Mouse (Mus musculus) MEL-GATA-1-ER (cell line): ENCODE results near the gene 4930432M17Rik.

Source experiments
- DNase-seq: peaks from one replicate; pipeline ENCODE4 v3.0.0-alpha.2; 2012; ENCODE audit warnings: low read depth; ENCODE audit errors: extremely low read depth

4930432M17Rik gene

DNA sequence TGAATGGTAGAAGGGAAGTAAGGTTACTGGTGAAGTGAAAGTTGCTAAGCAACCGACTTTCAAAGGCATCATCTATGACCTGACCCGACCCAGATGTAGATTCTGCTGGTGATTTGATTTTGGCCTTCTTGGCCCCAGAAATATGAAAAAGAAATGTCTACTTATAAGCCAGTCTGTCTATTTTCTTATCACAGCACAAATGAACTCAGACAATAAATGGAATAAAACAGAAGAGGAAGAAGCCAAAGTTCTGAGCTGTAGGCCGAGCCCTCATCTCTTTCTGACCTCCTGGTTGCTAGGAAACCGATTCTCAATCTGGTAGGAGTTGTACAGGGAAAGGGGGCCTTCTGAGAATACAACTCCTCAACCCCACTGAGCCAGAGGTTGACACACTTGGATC, at the start of gene 4930432M17Rik:
TSS of gene 4930432M17Rik (plus strand) at position 301 of the 400 bp plus-strand sequence.
- DNase-seq = no peak

DNA sequence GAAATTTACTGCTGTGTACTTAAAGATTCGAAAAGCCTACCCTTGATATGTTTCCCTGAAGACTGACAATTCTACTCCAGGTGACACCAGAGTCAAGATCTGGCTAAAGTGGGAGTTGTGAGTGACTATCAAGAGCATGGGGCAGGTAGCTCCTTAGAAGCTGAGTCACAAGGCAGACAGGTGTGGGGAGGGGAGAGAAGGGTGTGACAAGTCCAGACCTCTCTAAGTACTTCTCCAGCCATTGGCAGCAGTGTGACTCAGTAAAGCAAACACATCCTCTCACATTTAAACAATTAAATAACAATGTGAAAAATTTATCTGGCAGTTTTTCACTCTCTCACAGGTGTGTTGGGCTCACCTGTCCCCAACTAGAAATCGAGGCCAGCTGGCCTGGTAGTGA, 44.9 kb upstream of the 4930432M17Rik start:
- DNase-seq = no peak

DNA sequence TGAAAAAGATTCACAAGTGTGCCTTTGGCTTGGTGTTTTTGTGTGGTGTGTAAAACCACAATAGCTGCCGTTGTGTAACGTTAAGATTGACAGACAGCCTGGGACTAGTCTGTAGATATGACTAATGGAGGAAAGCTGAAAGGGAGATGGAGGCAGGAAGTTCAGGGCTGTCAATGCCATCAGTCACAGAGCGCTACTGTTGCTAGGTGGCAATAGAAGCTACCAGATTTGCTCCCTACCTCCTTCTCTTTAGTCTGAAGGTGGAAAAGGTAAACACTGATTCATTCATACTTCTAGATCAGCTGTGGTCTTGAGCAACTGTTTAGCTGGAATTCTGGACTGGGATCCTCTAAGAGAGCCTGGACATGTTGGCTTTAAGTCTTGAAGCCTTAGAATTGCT, 44.3 kb upstream of the 4930432M17Rik start:
- DNase-seq = no peak

DNA sequence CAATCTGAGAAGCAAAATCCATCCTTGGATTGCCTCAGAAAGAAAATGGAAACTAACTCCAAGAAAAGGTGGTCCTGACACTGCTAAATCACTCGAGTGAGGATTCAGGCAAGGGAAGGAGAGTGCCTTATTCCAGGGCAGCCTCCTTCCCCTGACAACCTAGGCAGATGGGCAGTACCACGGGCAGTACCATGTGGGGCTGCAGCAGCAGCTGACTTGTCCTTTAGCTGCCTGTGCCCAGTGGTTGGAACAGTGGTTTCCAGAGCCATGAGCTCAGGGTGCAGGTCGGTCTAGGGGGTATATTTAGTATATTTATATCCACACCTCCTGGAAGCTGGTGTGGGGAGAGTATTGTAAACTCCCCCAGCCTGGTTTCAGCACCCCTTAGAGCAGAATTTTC, 42.3 kb upstream of the 4930432M17Rik start:
- DNase-seq = no peak

DNA sequence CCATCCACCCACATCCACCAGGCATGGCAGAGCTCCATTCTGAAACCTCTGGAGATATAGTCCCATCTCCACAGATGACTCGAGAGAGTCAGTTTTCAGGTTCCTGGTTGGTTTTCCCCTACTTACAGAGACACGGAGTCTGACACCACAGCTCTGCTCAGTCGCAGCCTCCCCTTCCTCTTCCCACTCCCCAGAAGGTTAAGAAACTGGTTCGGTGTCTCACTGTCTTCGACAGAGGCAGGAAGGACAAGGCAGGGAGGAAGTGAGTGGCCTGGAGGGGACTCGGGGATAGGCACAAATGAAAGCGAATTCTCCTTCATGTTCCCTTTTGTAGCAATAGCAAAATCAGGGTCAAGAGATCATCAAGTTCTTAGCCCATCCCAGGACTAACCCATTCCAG, 39.9 kb upstream of the 4930432M17Rik start:
- no peak for DNase-seq

DNA sequence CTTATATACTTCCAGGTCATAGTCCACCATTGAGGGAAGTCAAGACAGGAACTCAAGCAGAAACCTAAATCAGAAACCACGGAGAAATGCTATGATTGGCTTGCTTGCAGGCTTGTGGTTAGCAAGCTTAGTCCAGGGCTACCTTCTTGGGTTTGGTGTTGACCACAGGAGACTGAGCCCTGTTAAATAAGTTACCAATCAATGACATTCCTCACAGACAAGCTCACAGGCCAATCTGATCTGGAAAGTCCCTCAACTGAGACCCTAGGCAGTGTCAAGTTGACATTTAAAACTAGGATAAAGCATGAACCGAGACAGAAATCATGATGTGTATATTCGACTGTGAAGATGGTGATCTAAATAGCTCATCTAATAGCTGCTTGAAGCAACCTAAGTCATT, 35.6 kb upstream of the 4930432M17Rik start:
- no peak for DNase-seq

DNA sequence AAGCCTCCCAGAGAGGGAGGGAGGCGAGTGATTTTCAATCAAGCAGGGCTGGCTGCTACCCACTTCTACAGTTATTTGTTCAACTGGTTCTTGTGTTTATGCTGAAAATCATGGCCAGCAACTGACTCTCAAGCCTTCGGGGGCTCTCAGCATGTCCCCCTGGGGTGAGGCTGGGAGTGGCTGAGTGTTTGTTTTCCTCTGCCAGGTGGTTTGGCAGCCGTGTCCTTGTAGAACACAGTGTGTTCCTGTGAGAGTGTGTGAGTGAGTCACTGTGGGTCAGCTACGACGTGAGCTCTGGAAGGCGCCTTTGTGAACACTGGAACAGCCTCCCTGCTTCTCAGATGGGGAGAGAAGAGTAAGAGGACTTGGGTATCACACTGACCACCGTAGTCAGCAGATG, 35.1 kb upstream of the 4930432M17Rik start:
- no peak for DNase-seq

DNA sequence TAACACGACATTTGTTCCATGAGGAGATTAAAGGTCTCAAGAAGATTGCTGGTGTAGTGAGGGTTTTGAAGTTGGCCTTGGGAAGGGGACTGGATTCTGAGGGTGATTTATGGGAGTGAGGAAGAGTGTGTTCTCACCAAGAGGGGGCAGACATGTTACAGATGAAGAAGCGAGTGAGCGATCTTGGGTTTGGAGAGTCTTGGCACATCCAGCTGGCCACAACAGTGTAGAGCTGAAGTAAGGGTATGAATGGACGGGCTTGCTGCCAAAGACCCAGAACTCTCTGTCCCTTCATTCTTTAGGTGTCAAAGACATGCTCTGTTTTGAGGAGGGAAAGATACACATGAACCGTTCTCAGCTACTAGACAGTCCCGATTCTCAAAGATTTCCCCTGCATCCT, 34.2 kb upstream of the 4930432M17Rik start:
- DNase-seq = no peak

DNA sequence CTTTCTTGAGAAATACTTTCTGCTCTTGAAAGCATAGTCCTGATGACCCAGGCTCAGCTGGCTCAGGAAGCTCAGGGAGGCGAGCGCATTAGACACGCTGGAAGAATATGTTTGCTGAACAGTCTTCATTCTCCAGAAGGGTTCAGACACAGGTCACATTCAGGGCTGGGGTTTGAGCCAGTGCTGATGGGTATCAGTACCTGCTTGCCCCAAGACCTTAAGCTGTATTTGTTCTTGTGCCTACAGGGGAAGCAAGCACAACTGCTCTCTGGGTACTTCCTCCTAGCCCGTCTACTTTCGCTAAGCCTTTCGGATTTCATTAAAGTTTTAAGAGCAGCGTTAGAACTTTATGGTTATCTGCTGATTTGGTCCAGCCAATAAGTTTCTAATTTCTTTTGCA, 33.8 kb upstream of the 4930432M17Rik start:
- no peak for DNase-seq

DNA sequence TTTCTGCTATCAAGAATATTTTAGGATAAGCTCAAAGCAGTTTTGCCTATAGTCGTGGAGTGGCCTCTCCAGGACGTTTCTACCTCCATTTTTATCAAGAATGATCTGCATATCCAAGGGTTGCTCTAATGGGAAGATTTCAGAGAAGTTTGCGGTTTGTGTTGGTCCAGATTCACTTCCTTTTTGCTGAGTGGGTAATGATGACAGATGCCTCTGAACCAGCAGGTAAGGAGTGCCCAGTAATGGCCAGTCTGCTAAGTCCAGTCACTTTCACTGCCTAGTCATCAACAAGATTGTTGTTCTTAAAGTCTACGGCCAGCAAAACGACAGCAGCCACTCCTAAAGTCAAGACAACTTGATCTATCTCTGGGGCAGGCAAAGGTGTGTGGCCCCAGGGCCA, 32.8 kb upstream of the 4930432M17Rik start:
- no peak for DNase-seq

DNA sequence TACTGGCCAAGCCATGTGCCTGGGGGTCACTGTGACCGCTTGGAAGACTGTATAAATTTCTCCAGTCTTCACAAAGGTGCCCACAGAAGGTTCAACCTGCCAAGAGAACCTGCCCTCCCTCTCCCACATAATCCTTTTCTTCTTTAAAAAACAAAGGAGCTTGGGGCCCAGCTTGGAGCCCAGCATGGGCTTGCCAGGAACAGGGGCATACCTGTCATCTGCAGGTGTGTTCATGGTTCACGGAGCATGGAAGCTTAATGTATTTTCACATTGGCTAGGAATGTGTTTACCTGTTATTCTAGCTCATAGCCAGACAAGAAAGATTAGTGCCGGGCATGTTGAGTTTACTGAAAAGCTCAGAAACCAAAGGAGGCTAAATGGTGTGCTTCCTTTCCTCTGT, 32.3 kb upstream of the 4930432M17Rik start:
- DNase-seq = no peak

DNA sequence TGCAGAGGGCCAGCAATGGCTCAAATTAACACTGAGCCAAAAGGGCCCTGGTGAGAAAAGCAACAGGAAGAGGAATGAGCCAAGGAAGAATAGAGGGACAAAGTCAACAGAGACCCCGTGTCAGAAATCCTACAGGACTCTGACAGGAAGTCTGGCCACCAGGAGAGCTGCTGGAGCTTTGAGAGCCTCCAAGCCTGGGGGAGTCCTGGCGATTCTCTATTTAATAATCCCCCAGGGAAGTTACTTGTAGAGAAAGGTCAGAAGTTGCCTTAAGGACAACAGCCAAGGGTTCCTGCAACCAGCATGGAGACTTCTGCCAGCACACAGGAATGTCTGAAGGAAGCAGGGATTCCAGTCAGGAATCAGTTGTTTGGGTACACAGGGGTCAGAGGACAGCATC, 30.0 kb upstream of the 4930432M17Rik start:
- DNase-seq = no peak

DNA sequence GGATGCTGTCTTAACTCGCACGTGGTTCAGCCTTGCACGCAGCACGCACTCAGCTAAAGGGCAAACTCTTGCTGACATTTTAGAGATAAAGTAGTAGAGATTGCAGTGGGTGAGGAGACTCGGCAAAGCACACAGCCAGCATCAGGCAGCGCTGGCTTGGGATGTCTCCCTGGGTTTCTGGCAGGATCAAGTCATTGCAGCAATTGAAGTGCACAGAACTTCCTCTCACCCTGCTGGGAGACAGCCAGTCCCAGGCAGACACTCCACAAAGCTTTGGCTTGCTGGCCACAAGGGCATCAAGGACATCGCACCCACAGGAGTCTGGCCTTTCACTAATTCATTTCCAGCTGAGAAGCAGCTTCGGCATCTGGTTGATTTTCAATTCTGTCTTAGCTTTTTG, 27.3 kb upstream of the 4930432M17Rik start:
- no peak for DNase-seq

DNA sequence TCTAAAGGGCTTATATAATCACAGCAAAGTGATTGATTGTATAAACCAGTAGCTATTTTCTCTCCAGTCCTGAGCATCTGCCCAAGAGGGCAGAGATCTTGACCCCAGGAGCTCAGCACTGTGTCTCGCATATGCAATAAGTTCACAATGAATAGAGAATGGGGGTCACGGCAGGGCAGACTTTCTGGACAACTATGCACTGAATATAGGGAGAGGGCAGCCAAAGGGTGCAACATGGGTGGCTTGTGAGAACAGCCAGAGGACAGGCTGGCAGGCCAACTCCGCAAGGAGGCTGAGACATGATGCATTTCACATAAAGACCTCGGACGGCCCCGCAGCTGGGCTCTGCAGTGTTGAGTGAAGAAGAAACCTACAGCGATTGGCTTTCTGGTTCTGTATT, 25.1 kb upstream of the 4930432M17Rik start:
- no peak for DNase-seq

DNA sequence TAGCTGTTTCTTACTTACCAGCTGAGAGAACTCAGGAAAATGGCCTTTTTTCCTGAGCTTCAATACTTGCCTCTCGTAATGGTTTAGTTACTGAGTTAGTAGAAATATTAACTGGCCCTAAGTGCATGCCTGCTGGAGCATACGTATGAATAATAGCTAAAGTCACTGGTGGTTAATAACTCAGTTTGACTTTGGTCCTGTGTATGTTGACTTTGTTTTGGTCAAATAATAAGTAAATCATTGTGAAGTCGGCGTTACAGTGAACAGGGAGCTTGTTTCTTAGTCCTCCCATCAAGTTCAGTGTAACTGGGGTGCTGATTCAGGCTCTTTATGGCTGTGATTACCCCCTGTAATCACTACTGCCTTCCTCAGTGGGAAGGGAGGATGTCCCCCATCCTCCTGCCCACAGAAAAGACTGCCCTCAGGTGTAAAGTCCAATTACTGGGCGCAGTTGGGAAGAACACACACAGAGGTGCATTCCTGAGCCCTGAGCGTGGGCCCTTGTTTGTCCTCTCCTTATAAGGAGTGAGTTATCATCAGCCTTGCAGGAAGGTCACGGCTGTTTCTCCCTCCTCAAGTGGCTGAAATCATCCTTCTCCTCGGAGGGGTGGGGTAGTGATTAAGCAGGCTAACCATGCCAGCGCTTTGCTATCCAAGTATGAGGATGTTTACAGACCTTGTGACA, 24.1 kb upstream of the 4930432M17Rik start:
- DNase-seq = no peak

DNA sequence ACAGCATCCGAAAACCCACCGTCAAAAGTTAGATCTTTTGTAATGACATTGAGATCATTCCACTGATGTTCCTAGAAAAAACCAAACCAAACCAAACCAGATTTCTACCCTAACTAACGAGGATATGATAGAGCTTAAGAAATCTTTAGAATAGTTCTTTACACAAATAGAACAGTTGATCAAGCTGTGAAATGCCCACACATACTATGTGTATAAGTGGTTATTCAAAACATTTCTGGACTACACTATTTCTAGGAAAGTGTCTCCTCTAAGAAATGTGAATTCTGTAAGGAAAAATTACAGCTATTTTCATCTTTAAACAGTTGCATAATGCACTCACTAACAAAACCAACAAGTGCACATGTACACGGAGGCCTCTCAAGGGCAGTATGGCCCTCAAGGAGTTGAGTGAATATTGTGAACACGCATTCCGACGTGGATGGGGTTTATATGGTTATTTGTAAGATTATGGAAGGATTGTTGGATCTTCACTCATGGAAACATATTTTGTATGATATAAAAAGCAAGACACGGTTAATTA, 22.3 kb upstream of the 4930432M17Rik start:
- no peak for DNase-seq

DNA sequence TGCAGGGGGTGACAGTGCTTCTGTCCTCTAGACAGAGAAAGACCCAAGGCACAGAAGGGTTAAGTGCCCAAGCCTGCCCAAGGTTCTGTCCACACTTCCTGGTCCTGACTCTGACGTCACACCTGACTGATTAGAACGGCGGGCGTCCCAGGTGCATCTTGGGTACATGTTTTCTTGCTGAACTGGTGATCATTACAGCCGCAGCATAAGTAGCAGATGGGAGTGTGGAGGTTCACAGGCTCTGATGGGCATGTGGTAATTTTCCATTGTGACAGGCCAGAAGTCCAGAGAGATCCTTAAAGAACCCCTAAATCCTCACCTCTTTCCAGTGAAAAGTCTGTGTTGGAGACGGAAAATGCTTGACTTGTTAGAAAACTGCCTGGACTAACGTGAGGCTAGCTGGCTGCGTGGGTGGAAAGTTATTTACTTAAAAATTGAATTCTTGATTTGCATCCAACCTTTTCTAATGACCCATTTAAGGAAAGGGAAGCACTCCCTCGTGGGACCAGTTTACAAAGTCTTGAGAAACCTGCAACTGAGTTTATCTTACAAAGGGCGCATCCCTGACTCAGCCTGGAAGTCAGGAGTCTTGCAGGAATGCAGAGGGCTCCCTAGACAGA, 20.4 kb upstream of the 4930432M17Rik start:
- DNase-seq = no peak

DNA sequence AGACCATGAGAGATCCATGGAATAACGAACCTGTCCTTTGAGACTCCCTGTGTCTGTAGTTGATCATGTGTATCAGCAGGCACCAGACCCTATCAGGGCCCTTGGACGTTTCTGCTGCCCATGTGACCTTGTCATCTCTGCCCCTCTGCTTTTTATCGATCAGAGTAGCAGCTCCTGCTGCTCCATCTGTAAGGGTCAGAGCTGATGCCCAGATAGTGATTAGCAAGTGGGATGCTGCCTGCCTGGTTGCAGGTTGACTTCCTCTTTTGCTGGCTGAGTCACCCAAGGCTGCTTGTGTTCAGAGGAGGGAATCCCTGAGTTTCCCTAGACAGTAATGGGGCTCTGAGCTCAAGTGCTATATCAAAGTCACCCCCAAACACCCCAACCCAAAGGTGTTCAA, 18.9 kb upstream of the 4930432M17Rik start:
- peak; percentile 74 for DNase-seq

DNA sequence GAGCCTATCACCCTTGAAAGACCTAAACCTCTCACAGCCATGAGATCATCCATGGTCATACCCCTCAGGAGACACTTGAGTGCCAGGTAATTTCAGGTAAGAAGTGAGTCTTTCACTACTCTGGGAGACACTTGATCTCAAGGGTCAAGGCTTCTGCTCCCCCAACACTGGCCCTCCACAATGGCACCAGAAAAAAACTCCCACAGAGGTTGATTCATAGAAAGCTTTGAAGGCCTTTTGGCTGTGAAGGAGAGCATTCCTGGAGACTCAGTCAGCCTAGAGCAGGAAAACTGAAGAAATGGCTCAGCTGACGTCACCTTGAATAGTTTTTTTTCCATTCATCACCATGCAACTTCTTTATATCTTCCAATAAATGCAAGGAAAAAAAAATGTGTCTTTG, 18.4 kb upstream of the 4930432M17Rik start:
- no peak for DNase-seq

DNA sequence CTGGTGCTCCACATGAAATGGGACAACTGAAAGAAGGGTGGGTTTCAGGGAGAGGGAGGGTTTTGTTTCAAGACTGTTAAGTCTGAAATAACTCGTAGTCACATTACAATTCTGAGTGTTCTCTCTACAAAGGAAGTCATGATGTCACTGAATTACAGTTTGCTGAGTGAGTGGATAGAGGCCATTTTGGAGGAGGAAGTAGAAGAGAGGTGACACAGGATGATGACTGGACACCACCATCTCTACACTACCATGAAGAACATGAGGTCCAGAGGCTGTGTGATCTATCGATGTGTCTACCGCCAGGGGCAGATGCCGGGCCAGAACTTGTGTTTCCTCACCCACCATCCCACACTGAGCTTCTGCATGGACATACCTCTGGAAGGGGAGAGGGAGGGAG, 13.6 kb upstream of the 4930432M17Rik start:
- DNase-seq = no peak

DNA sequence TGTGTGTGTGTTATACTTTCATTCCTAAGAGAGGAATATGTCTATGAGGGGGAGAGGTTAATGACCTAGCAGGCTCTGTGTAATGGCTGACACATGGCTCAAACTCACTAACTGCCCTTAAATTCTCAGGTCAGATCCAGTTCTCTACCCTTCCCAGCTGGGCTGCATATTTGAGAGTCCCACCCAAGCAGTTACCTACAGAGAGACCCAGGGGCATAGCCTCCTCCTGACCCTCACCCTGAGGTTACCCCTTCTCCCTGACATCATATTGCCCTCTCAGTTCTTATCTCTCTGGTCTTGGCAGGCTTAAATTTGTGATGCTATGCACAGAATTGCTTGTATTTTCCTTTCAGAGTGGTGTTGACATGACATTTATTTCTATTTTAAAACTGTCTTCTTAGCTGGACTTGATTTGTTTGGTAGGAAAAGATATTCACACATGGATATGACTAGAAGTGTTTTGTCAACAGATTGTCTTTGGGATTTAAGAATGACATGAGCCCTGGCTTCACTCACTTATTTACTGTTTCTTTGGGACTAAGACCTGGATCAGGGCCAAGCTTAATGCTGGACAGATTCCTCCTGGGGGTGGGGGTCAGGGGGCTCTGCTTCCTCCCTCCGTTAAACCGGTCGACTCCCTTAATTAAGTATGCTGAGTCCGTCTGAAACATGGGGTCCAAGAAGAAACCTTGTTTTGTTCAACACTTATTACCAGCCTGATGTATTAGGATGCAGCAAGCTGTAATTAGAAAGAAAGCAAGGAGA, 7.7 kb upstream of the 4930432M17Rik start:
- DNase-seq = no peak

DNA sequence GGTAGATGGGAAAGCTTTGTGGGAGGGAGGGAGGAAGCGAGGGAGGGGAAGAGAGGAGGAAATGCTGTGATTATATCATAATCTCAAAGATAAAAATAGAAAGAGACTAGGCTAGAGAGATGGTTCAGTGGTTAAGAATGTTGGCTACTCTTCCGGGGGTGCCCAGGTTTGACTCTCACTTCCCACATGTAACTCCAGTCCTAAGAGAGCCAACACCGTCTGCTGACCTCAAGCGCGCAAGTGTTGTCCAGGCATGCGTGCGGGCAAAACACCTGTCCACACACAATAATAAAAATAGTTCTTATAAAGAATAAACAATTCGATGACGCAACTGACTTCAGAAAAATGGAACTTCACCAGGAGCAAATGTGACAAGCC, 7.1 kb upstream of the 4930432M17Rik start:
- no peak for DNase-seq
